Mouse (Mus musculus) liver, adult 2 months (tissue): ENCODE results near the gene Ebf1. TPM values are rescaled to one million over a fixed set of nuclear protein-coding genes. Genes with fewer than 3 reads are reported as not detected.

Source experiments
- DNase-seq: peaks from one replicate; pipeline ENCODE4 v3.0.0-alpha.2; 2011; ENCODE audit warnings: low read depth, low spot score; ENCODE audit errors: extremely low read depth
- H3K27ac ChIP-seq: fragments of 200-500 bp; replicated peaks from 2 replicates; pipeline ENCODE4 v1.5.1; 2012; ENCODE audit warnings: low read depth, mild to moderate bottlenecking, control low read depth, inconsistent platforms, low read length; ENCODE audit not compliant: insufficient read depth
- H3K27me3 ChIP-seq: fragments of 200-500 bp; 2 replicates; pipeline ENCODE4 v1.6.1; 2012; ENCODE audit warnings: mild to moderate bottlenecking, moderate library complexity, low read length, inconsistent platforms; ENCODE audit not compliant: control insufficient read depth, insufficient read depth
- H3K36me3 ChIP-seq: fragments of 200-500 bp; 2 replicates; pipeline ENCODE4 v1.6.1; 2012; ENCODE audit warnings: low read length, inconsistent platforms; ENCODE audit not compliant: control insufficient read depth, insufficient read depth
- H3K4me1 ChIP-seq: fragments of 200-500 bp; 2 replicates; pipeline ENCODE4 v1.6.1; 2011; ENCODE audit warnings: low read length; ENCODE audit not compliant: control insufficient read depth, insufficient read depth
- H3K4me3 ChIP-seq: fragments of 200-500 bp; 2 replicates; pipeline ENCODE4 v1.5.1; 2011; ENCODE audit warnings: low read depth, mild to moderate bottlenecking, control low read depth, low read length, moderate library complexity; ENCODE audit not compliant: insufficient read depth
- H3K79me2 ChIP-seq: fragments of 200-500 bp; 2 replicates; pipeline ENCODE4 v1.6.1; 2012; ENCODE audit warnings: inconsistent platforms, mild to moderate bottlenecking, low read length, moderate library complexity; ENCODE audit not compliant: control insufficient read depth, insufficient read depth
- H3K9ac ChIP-seq: fragments of 200-500 bp; 2 replicates; pipeline ENCODE4 v1.6.1; 2012; ENCODE audit warnings: low read depth, mild to moderate bottlenecking, control low read depth, inconsistent platforms, low read length
- CTCF ChIP-seq: fragments of 200-500 bp; IDR thresholded peaks from 2 replicates; pipeline ENCODE4 v1.5.1; 2011; ENCODE audit warnings: low read depth, low read length, control low read depth
- POLR2A ChIP-seq: fragments of 200-500 bp; IDR thresholded peaks from 2 replicates; pipeline ENCODE4 v1.6.1; 2011; ENCODE audit warnings: low read length, control low read depth; ENCODE audit not compliant: insufficient read depth; ENCODE audit errors: extremely low read depth
- WGBS: fragments of 180-500 bp; shearing (Covaris S2); methylation state at CpG from one replicate; pipeline ENCODE4 v1.1.7; 2018; 5-methylcytosine and 5-hydroxymethylcytosine counted together
- polyA plus RNA-seq: library from polyadenylated mRNA; depleted of rRNA; stranded (reverse); fragments of >200 nt; gene quantifications from 2 replicates; pipeline ENCODE4 v1.2.3, GENCODE M21; 2012
- total RNA-seq: library from RNA; depleted of rRNA; stranded (reverse); fragments of >200 nt; gene quantifications from 2 replicates; pipeline ENCODE4 v1.2.3, GENCODE M21; 2014

Ebf1 gene
- total and polyA plus RNA-seq, 2 experiments: 0.23 to 0.37 TPM

GRCm38 (mm10) chr11:44812193-44812746, 195.2 kb downstream of the Ebf1 start:
- WGBS: 87% methylated on average over 5 of the region's 5 CpGs
- H3K79me2 ChIP-seq: no peaks in the 10 kb centered on the region
- H3K4me3 ChIP-seq: no peak overlapping the region
- no peak overlapping the region for H3K9ac ChIP-seq
- no peaks in the 10 kb centered on the region for H3K4me1 ChIP-seq
- no peaks in the 10 kb centered on the region for H3K27me3 ChIP-seq
- H3K36me3 ChIP-seq: no peaks in the 10 kb centered on the region
- H3K27ac ChIP-seq: no peak overlapping the region
- no peak for DNase-seq
- TF ChIP-seq POLR2A (no peak), CTCF (no peak)

GRCm38 (mm10) chr11:44813534-44813933, 196.4 kb downstream of the Ebf1 start:
- Histone ChIP-seq H3K79me2 (no peaks in the 10 kb centered on the region), H3K4me1 (no peaks in the 10 kb centered on the region), H3K27me3 (no peaks in the 10 kb centered on the region), H3K27ac (no peak overlapping the region), H3K9ac (no peak overlapping the region), H3K36me3 (no peaks in the 10 kb centered on the region), H3K4me3 (no peak overlapping the region)
- 69% methylated on average over 7 of the region's 7 CpGs for WGBS
- no peak for DNase-seq
- TF ChIP-seq POLR2A (no peak), CTCF (no peak)

GRCm38 (mm10) chr11:44814847-44815246, 197.7 kb downstream of the Ebf1 start:
- Histone ChIP-seq H3K36me3 (no peaks in the 10 kb centered on the region), H3K4me3 (no peak overlapping the region), H3K27ac (no peak overlapping the region), H3K9ac (no peak overlapping the region), H3K27me3 (no peaks in the 10 kb centered on the region), H3K79me2 (no peaks in the 10 kb centered on the region), H3K4me1 (no peaks in the 10 kb centered on the region)
- DNase-seq: no peak
- WGBS: 81% methylated on average over 5 of the region's 5 CpGs
- TF ChIP-seq POLR2A: no peak

- Histone ChIP-seq H3K36me3 (no peaks in the 10 kb centered on the region), H3K27me3 (no peaks in the 10 kb centered on the region), H3K4me3 (no peak overlapping the region), H3K79me2 (no peaks in the 10 kb centered on the region), H3K4me1 (no peaks in the 10 kb centered on the region), H3K9ac (no peak overlapping the region), H3K27ac (no peak overlapping the region)
- TF ChIP-seq POLR2A (no peak), CTCF (no peak)
- no peak for DNase-seq
- WGBS: 77% methylated on average over 4 of the region's 4 CpGs
Measured at GRCm38 (mm10) chr11:44815991-44816390, 198.9 kb downstream of the Ebf1 start.

GRCm38 (mm10) chr11:44822312-44822711, 205.2 kb downstream of the Ebf1 start:
- Histone ChIP-seq H3K27ac (no peak overlapping the region), H3K36me3 (no peaks in the 10 kb centered on the region), H3K79me2 (no peaks in the 10 kb centered on the region), H3K4me3 (no peak overlapping the region), H3K9ac (no peak overlapping the region), H3K4me1 (no peaks in the 10 kb centered on the region), H3K27me3 (no peaks in the 10 kb centered on the region)
- TF ChIP-seq POLR2A: no peak
- TF ChIP-seq CTCF: no peak
- no peak for DNase-seq

GRCm38 (mm10) chr11:44832227-44832939, 215.3 kb downstream of the Ebf1 start:
- Histone ChIP-seq H3K4me1 (no peaks in the 10 kb centered on the region), H3K79me2 (no peaks in the 10 kb centered on the region), H3K4me3 (no peak overlapping the region), H3K9ac (no peak overlapping the region), H3K27ac (no peak overlapping the region), H3K36me3 (no peaks in the 10 kb centered on the region), H3K27me3 (0 out of 2 replicates have a peak, but pooled peaks cover 4% of the 10 kb centered on the region)
- TF ChIP-seq CTCF (no peak), POLR2A (no peak)
- DNase-seq: no peak
- 26% methylated on average over 14 of the region's 14 CpGs for WGBS
